Mouse (Mus musculus) adrenal gland, adult 8-10 months (tissue): ENCODE data around the gene Rpl41. TPM values are rescaled to one million over a fixed set of nuclear protein-coding genes. Genes with fewer than 3 reads are reported as not detected.
"Not testable (repeated sequence)": the region's sequence is repeated elsewhere in the genome, so short reads cannot be mapped to it uniquely, and the experiment has no call there.

Source experiments
- DNase-seq: peaks from one replicate; pipeline ENCODE4 v3.0.0; 2022
- total RNA-seq, 4 experiments: library from RNA; stranded (reverse); gene quantifications; 2 replicates each; pipeline ENCODE4 v1.2.4; 2022

Rpl41 gene
- total RNA-seq, 4 experiments from 2014 or later, result 2,263 to 2,673 (median 2,524) TPM

DNA sequence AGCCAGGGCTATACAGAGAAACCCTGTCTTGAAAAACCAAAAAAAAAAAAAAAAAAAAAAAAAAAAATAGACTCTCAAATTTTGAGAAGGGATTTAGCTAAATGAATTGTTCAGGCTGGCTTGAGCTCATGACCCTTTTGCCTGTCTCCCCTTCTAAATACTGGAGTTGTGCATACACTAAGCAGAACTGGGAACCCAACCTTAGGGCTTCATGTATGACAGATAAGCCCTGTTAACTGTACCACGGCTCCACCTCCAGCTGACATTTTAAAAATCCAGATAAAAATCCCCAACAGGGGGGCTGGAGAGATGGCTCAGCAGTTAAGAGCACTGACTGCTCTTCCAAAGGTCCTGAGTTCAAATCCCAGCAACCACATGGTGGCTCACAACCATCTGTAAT lies 6.5 kb upstream of the Rpl41 start:
- DNase-seq, result not testable (repeated sequence)

DNA sequence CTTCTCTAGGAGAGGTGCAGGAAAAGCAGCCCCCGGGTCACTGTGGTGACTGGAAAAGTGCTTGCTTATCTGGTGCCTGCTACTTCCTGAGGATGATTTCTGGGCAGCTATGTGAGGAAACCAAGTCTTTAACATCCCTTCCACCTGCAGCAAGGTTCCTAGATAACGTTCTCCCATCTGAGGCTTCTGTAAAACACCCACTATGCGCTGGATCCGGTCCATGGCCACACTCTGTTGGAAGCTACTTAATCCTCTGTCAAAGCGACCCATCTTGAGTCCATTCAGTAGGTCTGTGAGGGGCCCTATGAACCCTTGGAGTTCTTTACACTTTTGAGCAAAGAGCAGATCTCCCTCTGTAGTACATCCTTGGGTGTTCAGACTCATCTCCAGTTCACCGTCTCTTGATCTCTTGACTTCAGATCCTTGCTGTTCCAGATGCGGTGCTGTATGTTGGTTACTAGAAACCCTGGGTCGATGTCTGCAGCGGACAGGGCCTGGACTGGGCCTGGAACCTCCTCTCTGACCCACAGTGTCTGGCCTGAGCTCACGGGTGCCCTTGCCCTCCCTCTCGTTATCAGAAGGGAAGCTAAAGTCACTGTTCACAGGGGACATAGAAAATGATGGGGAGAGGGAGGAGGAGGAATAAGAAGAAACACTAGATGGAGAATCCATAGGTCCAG lies 1.2 kb upstream of the Rpl41 start:
- not testable (repeated sequence) for DNase-seq

DNA sequence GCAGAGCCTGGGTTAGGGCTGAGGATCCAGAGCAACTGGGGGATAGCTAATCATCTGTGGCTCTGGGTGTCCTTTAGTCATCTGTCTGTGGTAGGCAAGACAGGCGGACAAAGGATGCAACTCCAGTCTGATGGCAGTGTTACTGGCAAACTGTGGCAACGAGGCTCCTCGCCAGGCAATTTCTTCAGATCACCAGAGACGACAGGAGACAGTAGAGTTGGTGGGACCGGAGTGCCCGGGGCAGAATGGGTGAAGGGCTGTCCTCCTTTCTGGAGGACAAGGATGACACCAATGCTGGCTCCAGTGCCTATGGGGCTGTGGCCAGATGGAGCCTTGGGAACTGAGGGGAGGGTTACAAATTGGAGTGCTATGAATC lies 565 bp upstream of the Rpl41 start:
- peak; percentile 53 for DNase-seq

DNA sequence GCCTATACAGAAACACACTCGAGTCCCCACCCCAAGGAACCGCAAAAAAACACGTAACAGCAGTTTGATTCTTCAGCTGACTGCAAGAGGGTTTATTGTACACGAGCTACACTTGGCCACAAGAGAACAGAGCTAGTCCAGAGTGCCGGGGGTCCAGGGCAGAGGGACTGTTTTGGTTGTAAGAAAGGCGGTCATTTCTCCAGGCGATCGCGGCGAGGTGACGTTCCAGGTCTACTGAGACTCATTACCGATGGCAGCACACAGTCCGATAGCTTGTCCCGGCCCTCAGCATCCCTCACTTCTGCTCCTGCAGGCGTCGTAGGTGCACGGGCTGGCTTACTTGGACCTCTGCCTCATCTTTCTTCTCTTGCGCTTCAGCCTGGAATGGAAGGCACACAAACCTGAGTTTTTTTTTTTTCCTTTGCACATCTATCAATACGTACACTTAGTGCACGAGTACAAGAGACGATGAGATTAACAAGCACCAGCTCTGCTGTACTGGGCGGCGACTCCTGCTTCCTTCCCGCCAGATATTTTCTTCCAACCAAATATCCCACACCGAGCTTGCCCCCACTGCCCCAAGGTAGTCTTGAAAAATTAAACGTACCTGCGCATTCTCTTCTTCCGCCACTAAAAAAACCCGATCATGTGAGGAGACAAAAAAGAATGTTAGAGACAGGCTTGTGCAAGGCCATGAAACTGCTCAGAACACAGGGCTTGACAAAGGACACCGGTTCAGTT lies 884 bp downstream of the Rpl41 start:
- not testable (repeated sequence) for DNase-seq

DNA sequence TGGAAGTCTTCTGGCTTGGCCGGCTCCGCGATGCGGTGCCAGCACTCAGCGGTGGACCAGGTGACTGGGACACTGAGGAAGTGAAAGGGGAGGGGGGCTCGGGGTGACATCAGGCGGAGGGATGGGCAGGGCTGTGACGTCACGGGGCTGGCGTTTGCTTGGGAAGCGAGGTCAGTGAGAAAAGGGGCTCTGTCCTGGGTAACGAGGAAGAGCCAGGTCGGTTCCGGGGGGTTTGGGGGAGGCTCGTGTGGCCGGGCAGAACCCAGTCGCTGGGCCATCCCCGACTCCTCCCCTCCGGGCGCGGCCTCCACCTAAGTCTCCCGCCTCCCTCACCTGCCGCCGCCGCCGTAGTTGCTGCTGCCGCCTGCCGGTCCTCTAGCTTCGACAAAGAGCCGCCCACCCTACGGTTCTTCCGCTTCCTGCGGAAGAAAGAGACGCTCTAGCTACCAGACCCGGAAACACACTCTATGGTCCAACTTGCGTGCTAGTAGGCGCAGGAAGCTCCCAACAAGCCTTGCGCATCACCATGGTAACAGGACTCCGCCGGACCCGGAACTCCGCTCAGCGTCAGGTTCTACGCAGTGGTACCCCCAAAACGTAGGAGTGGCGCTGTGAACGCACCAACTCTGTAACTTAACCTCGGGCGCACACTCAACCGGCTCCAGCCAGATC lies 1.6 kb downstream of the Rpl41 start, which contains the start of gene Zc3h10:
TSS of gene Zc3h10 (minus strand) at position 414 of the 672 bp plus-strand sequence.
- peak; percentile 95 for DNase-seq

DNA sequence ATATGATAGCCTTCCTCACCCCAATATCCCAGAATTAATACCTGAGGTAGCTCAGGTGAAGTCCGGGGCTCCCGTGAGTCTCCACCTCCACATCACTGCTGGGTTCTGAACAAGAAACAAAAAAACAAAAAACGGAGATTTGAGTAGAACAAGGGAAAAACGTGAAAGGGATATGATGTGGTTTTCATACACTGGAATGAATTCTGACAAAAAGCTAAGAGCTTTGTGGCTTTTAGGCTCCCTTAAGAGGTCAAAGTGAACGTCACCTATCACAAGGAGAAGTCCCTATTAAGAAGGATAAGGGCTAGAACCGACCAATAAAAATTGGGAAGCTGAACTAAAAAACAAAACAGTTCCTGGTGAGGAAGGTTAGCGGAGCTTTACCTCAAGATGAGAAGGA lies 2.3 kb downstream of the Rpl41 start:
- DNase-seq, result no peak

DNA sequence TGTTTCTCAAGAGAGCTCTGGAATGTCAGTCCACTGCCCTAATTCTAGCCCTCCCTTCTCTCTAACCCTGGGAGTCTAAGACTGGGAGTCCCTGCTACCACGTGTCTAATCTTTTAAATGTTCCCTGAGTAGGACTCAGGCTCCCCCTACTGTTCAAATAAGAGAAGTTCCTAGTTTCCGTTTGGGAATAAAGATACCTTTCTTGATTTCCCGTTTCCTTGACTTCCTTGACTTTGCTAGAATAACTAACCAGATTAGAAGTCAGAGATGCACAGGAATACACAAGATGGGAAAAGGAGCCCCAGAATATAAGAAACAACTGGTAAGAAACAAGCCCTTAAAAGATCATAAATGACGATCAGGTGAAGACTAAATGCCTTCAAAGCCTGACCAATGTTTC lies 2.7 kb downstream of the Rpl41 start:
- no peak for DNase-seq

DNA sequence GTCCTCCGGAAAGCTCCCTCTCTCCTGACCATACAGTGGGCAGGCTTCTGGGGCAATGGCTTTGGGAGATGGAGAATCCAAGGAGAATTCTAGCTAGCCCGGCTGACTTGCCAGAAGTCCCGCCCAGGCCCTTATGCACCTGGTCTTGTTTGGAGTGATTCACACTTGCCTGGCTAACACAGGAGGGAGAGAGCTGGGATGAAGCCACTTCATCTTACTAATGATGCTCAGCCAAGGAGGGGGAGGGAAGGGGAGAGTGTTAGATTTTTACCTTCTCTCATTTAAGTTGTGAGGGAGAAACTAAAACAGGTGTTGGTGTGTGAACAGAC lies 3.6 kb downstream of the Rpl41 start:
- DNase-seq, result no peak

DNA sequence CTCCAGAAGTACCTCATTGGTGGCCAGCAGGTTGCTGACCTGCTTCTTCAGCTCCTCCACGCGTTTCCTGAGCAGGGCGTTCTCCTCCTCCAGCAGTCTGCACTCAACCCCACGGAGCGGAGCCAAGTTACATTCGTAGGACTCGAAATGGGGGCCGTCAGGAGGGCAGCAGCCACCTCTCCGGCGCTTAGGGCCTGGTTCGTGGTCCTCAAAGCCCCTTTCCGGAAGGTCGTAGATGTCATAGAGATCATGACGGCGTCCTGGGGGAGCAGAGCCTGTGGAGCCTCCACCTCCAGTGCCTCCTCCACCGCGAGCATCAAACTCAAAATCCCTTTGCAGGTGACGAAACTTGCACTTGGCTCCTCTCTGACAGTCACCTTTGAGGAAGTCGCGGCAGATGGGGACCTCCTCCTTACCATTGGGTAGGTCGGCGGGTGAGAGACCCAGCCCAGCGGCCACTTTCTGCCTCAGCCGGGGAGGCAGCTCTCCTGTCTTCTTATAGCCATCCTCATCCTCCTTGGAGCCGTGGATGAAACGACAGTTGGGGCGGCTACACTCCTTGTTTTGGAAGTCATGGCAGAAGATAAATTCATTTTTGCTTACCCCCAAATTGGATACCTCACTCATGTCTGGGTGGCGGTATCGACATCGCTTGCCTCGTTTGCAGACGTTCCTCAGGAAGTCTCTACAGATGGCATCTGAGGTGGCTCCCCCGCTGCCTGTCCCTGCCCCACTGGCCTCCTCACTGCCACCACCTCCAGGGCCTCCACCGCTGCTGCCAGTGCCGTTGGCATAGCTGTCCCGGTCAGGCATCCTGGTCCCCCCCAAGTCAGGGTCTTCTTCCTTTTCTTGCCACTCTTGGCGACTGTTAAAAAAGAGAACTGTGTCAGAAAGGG lies 4.2 kb downstream of the Rpl41 start:
- DNase-seq, result no peak

DNA sequence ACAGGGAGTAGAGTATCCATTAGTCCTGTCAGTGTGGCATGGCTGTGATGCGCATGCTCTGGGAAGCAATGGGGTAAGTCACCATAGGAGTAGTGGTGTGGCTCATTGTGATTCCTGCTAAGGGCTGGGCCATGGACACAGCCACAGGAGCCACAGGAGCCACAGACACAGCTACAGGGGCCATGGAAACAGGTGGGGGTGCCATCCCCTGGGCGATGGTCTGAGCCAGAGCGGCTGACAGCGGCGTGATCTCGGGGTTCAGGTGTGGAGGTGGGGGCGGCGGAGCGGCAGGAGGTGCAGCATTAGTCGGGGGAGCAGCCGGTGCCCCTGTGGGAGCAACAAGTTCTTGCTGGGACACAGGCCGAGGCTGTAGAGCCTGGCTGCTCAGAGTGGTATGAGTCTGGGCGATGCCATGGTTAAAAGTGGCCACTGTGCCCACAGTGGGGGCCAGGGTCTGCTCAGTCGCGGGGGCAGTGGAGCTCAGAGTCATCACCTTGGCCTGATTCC lies 4.9 kb downstream of the Rpl41 start:
- DNase-seq, result no peak

DNA sequence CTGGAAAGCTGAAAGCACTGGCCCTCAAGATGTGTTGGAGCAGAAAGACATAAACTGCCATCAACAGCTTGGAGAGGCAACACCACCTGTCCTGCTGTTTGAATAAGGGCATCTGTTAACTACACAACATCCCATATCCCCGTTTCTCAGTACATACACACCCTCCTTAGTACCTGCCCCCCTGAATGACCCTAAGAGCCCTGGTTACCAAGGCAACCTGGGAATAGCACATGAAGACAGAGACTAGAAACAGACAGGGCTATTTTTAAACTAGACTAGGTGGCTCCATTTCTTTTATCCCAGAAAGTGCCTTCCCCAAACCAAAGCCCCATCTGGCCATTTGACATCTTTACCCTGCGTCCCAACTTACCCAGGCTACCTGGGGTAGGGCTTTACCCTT lies 6.0 kb downstream of the Rpl41 start:
- no peak for DNase-seq

DNA sequence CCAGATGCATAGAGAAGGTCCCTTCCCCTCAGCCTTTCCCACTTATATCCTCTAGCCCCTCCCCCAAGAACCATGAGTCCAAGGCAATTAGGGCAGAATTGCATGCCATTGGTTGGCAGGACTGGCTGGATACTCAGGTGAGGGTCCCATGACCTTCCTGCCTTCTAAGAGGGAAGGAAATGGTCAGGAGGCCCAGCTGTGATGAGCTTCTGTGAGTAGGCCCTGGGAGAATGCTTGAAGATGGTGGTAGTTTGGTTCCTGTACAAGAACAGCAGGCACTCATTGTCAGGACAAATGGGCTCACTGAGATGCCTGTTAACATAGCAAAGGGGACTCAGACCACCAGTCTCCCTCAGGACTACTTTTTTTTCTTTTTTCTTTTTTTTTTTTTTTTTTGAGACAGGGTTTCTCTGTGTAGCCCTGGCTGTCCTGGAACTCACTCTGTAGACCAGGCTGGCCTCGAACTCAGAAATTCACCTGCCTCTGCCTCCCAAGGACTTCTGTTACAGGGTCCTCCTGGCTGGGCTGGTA lies 10.7 kb downstream of the Rpl41 start:
- no peak for DNase-seq

DNA sequence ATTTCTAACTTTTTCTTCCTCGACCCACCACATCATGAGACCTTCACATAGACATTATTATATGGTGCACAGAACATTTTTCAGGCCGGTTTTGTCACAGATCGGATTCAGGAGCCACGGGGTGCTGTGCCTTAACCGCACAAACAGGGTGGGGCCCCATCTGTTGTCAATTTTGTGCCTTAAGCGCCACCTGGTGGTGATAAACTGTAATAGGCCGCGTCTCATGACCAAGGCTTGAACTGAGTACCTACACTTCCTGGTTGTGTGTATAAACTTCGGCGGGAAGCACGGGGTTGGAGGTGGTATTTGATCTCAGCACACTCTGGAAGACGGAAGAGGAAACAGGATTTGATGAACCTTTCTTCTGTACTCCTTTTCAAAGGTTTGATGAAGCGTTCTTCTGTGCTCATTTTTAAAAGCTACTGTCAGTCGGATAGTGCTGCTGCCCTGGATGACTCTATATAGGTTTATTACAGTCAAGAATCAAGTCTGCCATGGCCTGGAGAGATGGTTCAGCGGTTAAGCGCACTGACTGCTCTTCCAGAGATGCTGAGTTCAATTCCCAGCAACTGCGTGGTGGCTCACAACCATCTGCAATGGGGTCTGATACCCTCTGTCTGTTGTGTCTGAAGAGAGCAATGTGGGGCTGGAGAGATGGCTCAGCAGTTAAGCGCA lies 12.7 kb downstream of the Rpl41 start:
- peak; percentile 85 for DNase-seq

DNA sequence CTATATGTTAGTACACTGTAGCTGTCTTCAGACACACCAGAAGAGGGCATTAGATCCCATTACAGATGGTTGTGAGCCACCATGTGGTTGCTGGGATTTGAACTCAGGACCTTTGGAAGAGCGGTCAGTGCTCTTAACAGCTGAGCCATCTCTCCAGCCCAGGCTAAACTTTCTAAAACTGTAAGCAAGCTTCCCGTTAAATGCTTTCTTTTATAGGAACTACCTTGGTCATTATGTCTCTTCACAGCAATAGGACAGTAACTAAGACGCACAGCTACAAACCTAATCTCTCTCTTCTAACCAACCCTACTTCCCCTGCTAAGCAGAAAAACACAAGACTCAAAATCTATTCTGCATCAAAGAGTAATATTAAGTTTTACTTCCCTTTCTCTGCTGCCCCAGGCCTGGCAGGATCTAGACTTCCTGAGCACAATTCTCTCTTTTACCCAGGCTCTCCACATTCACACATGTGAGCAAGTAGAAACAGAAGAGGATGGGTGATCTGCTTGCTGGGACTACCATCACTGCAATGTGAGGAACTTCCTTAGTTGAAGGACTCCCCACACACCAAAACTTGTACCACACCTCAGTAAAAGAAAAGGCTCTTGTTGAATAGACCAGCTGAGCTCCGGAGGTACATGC lies 13.4 kb downstream of the Rpl41 start:
- no peak for DNase-seq

DNA sequence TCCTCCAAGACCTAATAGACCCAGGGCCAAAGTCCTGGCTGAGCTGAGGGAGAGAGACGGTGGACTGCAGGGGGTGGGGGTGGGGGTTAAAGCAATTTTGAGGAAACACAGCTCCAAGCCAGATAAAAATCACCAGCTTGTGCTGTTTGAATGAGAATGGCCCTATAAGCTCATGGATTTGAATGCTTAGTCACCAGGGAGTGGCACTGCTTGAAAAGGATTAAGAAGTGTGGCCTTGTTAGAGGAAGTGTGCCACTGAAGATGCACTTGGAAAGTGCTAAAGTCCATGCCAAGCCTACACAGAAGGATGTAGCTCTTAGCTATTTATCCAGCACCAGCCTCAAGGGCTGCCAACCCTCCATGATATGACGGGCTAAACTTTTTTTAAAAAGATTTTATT lies 13.9 kb downstream of the Rpl41 start:
- no peak for DNase-seq

DNA sequence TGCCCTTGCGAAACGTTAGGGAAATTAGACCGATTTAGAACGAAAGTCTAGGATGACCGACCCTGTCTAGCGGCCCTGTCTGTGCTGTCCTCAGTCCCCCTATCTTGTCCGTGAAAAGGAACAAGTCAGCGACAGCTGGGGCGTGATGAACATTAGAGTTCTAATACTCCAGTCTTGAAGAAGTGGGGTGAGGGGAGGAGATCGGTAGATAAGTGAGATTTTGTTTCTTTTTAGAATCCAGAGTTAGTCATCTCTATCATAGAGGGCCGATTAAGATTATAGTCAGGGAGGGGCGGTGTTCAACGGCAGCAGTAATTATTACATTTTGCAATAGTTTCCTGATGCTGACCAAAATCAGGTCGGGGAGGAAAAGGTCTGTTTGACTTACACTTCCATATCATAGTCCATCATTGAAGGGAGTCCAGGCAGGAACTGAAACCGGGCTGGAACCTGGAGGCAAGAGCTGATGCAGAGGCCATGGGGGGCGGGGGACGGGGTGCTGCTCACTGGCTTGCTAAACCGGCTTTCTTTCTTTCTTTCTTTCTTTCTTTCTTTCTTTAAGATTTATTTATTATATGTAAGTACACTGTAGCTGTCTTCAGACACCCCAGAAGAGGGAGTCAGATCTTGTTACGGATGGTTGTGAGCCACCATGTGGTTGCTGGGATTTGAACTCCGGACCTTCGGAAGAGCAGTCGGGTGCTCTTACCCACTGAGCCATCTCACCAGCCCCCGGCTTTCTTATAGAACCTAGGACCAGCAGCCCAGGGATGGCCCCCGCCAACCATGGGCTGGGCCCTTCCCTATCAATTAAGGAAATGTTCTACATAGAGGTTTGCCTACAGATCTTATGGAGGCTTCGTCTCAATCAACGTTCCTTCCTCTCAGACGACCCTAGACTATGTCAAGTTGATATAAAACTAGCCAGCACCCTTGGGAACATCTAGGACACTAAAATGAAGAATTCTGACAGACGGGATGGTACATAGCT lies 22.4 kb downstream of the Rpl41 start:
- no peak for DNase-seq

DNA sequence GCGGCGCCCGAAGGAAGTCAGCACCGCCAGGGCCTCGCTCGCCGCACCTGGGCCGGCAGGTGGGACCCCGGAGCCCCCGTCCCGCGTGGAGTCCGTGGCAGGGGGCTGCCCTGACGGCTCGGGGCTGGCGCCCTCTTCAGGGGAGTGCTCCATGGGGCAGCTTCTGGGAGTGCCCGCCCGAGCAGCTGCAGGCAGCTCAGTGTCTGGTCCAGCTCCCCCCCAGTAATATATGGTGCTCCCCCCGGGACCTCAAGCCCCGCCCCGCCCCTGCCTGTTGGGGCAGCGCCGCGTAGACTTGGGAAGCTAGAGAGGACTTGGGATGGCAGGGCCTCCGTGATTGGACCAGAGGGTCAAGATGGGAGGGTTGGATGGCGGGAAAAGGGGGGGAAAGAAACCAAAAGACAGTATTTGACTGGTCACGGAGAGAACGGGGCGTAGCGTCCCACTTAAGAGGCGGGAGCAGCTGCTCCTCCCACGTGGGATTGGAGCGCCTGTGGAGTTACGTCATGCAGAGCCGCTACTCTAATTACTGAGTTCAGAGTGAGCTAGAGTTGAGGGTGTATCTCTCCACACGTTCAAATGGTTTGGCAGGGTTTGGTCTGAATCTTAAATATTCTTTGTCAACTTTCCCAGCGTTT lies 23.3 kb downstream of the Rpl41 start, which contains the start of gene Esyt1:
TSS of gene Esyt1 (minus strand) at position 201 of the 638 bp plus-strand sequence.
- peak; percentile 97 for DNase-seq

DNA sequence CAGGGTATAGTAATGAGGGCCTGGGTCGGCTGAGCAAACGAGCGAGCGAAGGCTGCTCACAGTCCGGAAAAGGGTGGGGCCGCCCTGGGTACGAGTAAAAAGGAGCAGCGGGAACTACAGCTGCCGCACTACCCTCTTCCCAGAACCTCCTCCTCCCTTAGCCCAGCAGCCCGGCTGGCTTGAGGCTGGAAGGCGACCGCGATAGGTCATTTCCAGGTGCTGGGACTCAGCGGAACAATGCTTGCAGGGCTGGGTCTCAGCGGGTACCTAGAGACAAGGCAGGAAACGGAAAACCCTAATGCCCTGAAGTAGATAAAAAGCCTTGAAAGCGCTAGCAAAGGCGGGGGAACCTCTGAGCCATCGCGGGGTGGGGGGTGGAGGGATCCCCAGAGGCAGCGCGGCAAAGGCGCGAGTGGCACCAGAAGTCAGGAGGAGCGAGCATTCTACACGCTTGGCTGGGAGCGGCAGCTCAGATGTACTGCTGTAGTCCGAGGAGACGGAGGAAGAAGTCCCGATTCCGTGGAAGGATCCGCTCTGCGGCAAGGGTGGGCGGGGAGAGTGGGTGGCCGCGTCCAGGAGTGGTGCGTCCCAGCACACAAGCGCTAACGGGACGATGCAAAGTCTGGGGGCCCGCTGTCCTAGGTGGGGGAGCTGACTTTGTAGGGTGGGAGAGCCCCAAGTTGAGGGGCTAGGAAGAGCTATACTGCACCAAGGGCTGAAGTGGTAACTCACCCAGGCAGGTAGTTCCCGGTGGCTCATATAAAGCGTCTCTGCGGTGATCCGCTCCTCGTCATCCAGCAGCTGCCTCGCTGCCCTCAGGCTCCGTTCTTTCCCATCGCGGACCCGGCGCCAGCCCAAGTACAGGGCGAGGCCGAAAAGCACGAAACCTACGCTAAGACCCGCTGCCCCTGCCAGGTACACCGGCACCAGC lies 24.1 kb downstream of the Rpl41 start:
- no peak for DNase-seq
